Mouse (Mus musculus) kidney, postnatal 0 days (tissue): ENCODE measurements around the gene Mdh1. TPM values are rescaled to one million over a fixed set of nuclear protein-coding genes. Genes with fewer than 3 reads are reported as not detected.
A peak's percentile ranks its signal among the peaks of the same experiment; 100 is the strongest.

ENCODE experiments used
- ATAC-seq: fragments of 200-750 bp; cut with Nextera tagmentation; replicated peaks from 2 replicates; pipeline ENCODE4 v1.8.0; 2017; ENCODE audit warnings: low read depth, moderate number of reproducible peaks, moderate TSS enrichment, moderate library complexity; ENCODE audit not compliant: low FRiP score
- DNase-seq: peaks from one replicate; pipeline ENCODE4 v3.0.0-alpha.2; 2016; ENCODE audit warnings: low spot score
- H3K27ac ChIP-seq: fragments of 300-500 bp; sonication (generic); 2 replicates; pipeline ENCODE4 v1.5.1; 2014; ENCODE audit warnings: mild to moderate bottlenecking
- H3K27me3 ChIP-seq: fragments of 300-500 bp; sonication (generic); 2 replicates; pipeline ENCODE4 v1.6.1; 2014; ENCODE audit warnings: low read length, mixed read lengths; ENCODE audit not compliant: insufficient read depth
- H3K36me3 ChIP-seq: fragments of 300-500 bp; sonication (generic); 2 replicates; pipeline ENCODE4 v1.6.1; 2014; ENCODE audit warnings: low read length, mixed read lengths; ENCODE audit not compliant: insufficient read depth
- H3K4me1 ChIP-seq: fragments of 300-500 bp; sonication (generic); replicated peaks from 2 replicates; pipeline ENCODE4 v1.6.1; 2014; ENCODE audit warnings: antibody characterized with exemption, low read length, mixed read lengths; ENCODE audit not compliant: insufficient read depth
- H3K4me2 ChIP-seq: fragments of 300-500 bp; sonication (generic); 2 replicates; pipeline ENCODE4 v1.6.1; 2014; ENCODE audit warnings: mild to moderate bottlenecking, low read length, moderate library complexity, mixed read lengths
- H3K4me3 ChIP-seq: fragments of 300-500 bp; sonication (generic); replicated peaks from 2 replicates; pipeline ENCODE4 v1.5.1; 2014; ENCODE audit warnings: low read depth, low read length
- H3K9ac ChIP-seq: fragments of 300-500 bp; sonication (generic); 2 replicates; pipeline ENCODE4 v1.6.1; 2014; ENCODE audit warnings: low read depth, low read length
- H3K9me3 ChIP-seq: fragments of 300-500 bp; sonication (generic); replicated peaks from 2 replicates; pipeline ENCODE4 v1.6.1; 2016; ENCODE audit warnings: low read length, inconsistent platforms, mixed read lengths
- CTCF ChIP-seq: IDR thresholded peaks from 2 replicates; pipeline ENCODE4 v1.5.1; 2016; ENCODE audit warnings: antibody characterized with exemption, low read depth, mild to moderate bottlenecking, moderate library complexity
- WGBS: fragments of 180-500 bp; shearing (Covaris S2); extraction: QIAGEN DNeasy Blood & Tissue Kit; methylation state at CpG from one replicate; pipeline ENCODE4 v1.1.7; 2014; 5-methylcytosine and 5-hydroxymethylcytosine counted together
- polyA plus RNA-seq: library from polyadenylated mRNA; unstranded; fragments of >200 nt; fragmentation: Nextera tagmentation; extraction: Ambion mirVana; gene quantifications from 2 replicates; pipeline ENCODE4 v1.2.1, GENCODE M21; 2015

Gene Mdh1
- polyA plus RNA-seq, 1 experiment from 2014 or later = 1,098 TPM

- Histone ChIP-seq H3K27ac (peak overlapping the region; percentile 51; the same call in 1 of the 2 replicates), H3K4me3 (no peak overlapping the region), H3K9ac (no peak overlapping the region), H3K36me3 (peaks cover 5% of the 10 kb centered on the region; the same call in 1 of the 2 replicates), H3K4me2 (peak overlapping the region; percentile 65), H3K4me1 (0 out of 2 replicates have a peak, but pooled peaks cover 7% of the 10 kb centered on the region), H3K9me3 (no peaks in the 10 kb centered on the region), H3K27me3 (no peaks in the 10 kb centered on the region)
- 53% methylated on average over 2 of the region's 2 CpGs for WGBS
- DNase-seq (no peak), ATAC-seq (no peak)
- TF ChIP-seq CTCF = no peak
Measured at GRCm38 (mm10) chr11:21570109-21570474, 2.1 kb downstream of the Mdh1 start.

- no peak for TF ChIP-seq CTCF
Measured at GRCm38 (mm10) chr11:21569456-21570108, 2.6 kb downstream of the Mdh1 start.

GRCm38 (mm10) chr11:21569002-21569401, 3.2 kb downstream of the Mdh1 start:
- 0 out of 2 replicates have a peak overlapping the region, but pooled peaks have one; percentile 37 for H3K27ac ChIP-seq
- H3K9me3 ChIP-seq = no peaks in the 10 kb centered on the region
- H3K36me3 ChIP-seq = peaks cover 7% of the 10 kb centered on the region; the same call in 1 of the 2 replicates
- ATAC-seq = no peak
- no peak for TF ChIP-seq CTCF
- WGBS = 46% methylated on average over 5 of the region's 5 CpGs
- H3K4me2 ChIP-seq = peak overlapping the region; percentile 65; the same call in 1 of the 2 replicates
- no peak overlapping the region for H3K9ac ChIP-seq
- DNase-seq = no peak
- H3K4me3 ChIP-seq = no peak overlapping the region
- no peaks in the 10 kb centered on the region for H3K27me3 ChIP-seq
- H3K4me1 ChIP-seq = 0 out of 2 replicates have a peak, but pooled peaks cover 7% of the 10 kb centered on the region

More at GRCm38 (mm10) chr11:21569456-21570108, 2.6 kb downstream of the Mdh1 start:
- no peak overlapping the region for H3K4me3 ChIP-seq
- peak overlapping the region; percentile 65 for H3K4me2 ChIP-seq
- 0 out of 2 replicates have a peak, but pooled peaks cover 7% of the 10 kb centered on the region for H3K4me1 ChIP-seq
- 0 out of 2 replicates have a peak overlapping the region, but pooled peaks have one; percentile 37 for H3K27ac ChIP-seq
- no peak overlapping the region for H3K9ac ChIP-seq
- H3K36me3 ChIP-seq = peaks cover 7% of the 10 kb centered on the region; the same call in 1 of the 2 replicates
- no peaks in the 10 kb centered on the region for H3K9me3 ChIP-seq
- no peaks in the 10 kb centered on the region for H3K27me3 ChIP-seq
- DNase-seq (peak; percentile 47), ATAC-seq (no peak)
- 26% methylated on average over 3 of the region's 3 CpGs for WGBS

- no peak for ATAC-seq
- no peak for TF ChIP-seq CTCF
- 80% methylated on average over 1 of the region's 1 CpGs for WGBS
Measured at GRCm38 (mm10) chr11:21567733-21568132, 4.4 kb downstream of the Mdh1 start.

GRCm38 (mm10) chr11:21566934-21567333, 5.2 kb downstream of the Mdh1 start:
- H3K4me1 ChIP-seq = 0 out of 2 replicates have a peak, but pooled peaks cover 3% of the 10 kb centered on the region
- no peak overlapping the region for H3K9ac ChIP-seq
- no peak for TF ChIP-seq CTCF
- no peak overlapping the region for H3K4me2 ChIP-seq
- ATAC-seq (no peak), DNase-seq (no peak)
- H3K27ac ChIP-seq = no peak overlapping the region
- no peaks in the 10 kb centered on the region for H3K9me3 ChIP-seq
- no peak overlapping the region for H3K4me3 ChIP-seq
- peaks cover 13% of the 10 kb centered on the region for H3K36me3 ChIP-seq
- H3K27me3 ChIP-seq = no peaks in the 10 kb centered on the region
- 92% methylated on average over 6 of the region's 6 CpGs for WGBS

More at GRCm38 (mm10) chr11:21567733-21568132, 4.4 kb downstream of the Mdh1 start:
- Histone ChIP-seq H3K27me3 (no peaks in the 10 kb centered on the region), H3K27ac (0 out of 2 replicates have a peak overlapping the region, but pooled peaks have one; percentile 42), H3K4me1 (0 out of 2 replicates have a peak, but pooled peaks cover 3% of the 10 kb centered on the region), H3K9me3 (no peaks in the 10 kb centered on the region), H3K4me3 (no peak overlapping the region), H3K4me2 (no peak overlapping the region), H3K9ac (no peak overlapping the region), H3K36me3 (peaks cover 10% of the 10 kb centered on the region)
- no peak for DNase-seq

- ATAC-seq = no peak
Measured at GRCm38 (mm10) chr11:21564681-21565405, 7.3 kb downstream of the Mdh1 start.

More at GRCm38 (mm10) chr11:21564681-21565405, 7.3 kb downstream of the Mdh1 start:
- no peak overlapping the region for H3K4me2 ChIP-seq
- 0 out of 2 replicates have a peak, but pooled peaks cover 3% of the 10 kb centered on the region for H3K4me1 ChIP-seq
- H3K27me3 ChIP-seq = no peaks in the 10 kb centered on the region
- TF ChIP-seq CTCF = no peak
- no peak for DNase-seq
- no peaks in the 10 kb centered on the region for H3K9me3 ChIP-seq
- no peak overlapping the region for H3K4me3 ChIP-seq
- H3K36me3 ChIP-seq = peaks cover 25% of the 10 kb centered on the region
- whole genome bisulfite sequencing = 79% methylated on average over 9 of the region's 9 CpGs
- no peak overlapping the region for H3K9ac ChIP-seq
- H3K27ac ChIP-seq = no peak overlapping the region
